Mouse (Mus musculus) kidney, adult 2 months (tissue): ENCODE measurements around the gene Cbfa2t3.

Source experiments
- CTCF ChIP-seq: fragments of 200-500 bp; conservative IDR thresholded peaks from 2 replicates; pipeline ENCODE4 v1.5.1; 2011; ENCODE audit warnings: low read depth, mild to moderate bottlenecking, control low read depth, low read length, moderate library complexity, mixed read lengths; ENCODE audit not compliant: insufficient read depth, insufficient read length
- POLR2A ChIP-seq: fragments of 200-500 bp; IDR thresholded peaks from one replicate; pipeline ENCODE4 v1.6.1; 2011; ENCODE audit warnings: low read depth, low read length, control low read depth

- TF ChIP-seq CTCF (no peak), POLR2A (no peak)
Measured at GRCm38 (mm10) chr8:122665221-122665620, 33.7 kb downstream of the Cbfa2t3 start.
